Mouse (Mus musculus) gastrocnemius, adult 2 months (tissue): ENCODE measurements around the gene Rassf4. TPM values are rescaled to one million over a fixed set of nuclear protein-coding genes. Genes with fewer than 3 reads are reported as not detected.
A peak's percentile ranks its signal among the peaks of the same experiment; 100 is the strongest.

Experiments
- DNase-seq: peaks from one replicate; pipeline ENCODE4 v3.0.0; 2022
- H3K27ac ChIP-seq: fragments of 200-600 bp; 2 replicates; pipeline ENCODE4 v1.8.1; 2022; ENCODE audit warnings: mild to moderate bottlenecking
- H3K4me3 ChIP-seq: fragments of 200-600 bp; 2 replicates; pipeline ENCODE4 v1.8.1; 2022; ENCODE audit warnings: mild to moderate bottlenecking, moderate library complexity
- CTCF ChIP-seq: fragments of 200-600 bp; IDR thresholded peaks from 2 replicates; pipeline ENCODE4 v1.8.1; 2022; ENCODE audit warnings: antibody characterized with exemption, mild to moderate bottlenecking, moderate library complexity
- intact Hi-C: fragments of 180-260 bp; cut with DNase I; formaldehyde crosslinking; loops from one replicate; pipeline ENCODE4 v1.15.1; 2025
- long read RNA-seq, 2 experiments: library from polyadenylated mRNA; stranded (forward); transcript quantifications; one replicate each; pipeline ENCODE4 v2.0.0; 2021
- total RNA-seq, 2 experiments: library from RNA; stranded (reverse); gene quantifications; 2 replicates each; pipeline ENCODE4 v1.2.3; 2021

Rassf4 gene
- 1 to 10 TPM; 1.7 to 2.3 TPM for total RNA-seq
- long read RNA-seq, experiment 1, partial matches to known transcripts, result 0 of 2 reads
- long read RNA-seq, experiment 1, other reads (novel, unspliced or antisense), result 2 of 2 reads
- long read RNA-seq, experiment 2, result 0 reads

DNA sequence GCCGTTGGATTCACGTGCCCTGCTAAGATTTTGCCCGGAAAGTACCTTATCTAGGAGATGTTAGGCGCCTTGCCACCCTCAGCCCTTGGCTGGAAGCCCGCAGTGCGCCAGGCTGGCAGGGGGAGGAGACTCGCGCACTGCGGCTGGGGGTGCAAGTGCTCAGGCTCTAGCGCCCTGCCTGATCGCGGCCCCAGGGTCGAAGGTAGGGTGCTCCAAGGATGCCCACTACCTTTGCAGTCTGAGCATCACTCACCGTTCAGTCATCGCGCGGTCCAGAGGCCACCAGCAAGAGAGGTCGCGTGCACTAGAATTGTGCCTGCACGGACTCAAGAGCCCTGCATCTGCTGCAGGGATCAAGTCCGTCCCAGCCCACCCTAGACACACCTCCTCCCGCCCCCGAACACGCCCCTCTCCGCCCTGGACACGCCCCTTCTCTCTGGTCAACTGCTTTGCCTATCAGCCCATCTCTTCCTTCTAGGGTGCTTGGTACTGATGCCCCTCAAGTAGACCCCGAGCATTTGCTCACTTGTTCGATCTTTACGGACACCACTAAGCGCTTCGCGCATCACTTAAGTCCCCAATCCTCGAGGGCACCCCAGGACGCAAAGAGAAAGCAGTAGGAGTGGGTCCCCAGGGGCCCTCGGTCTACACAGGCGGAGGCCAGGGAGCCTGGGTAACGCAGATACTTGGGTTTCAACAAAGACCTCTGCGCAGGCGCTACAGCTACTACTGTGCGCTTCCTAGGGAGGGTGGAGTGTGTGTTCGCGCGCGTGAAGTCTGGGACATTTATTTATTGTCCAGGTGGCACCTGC, at the start of gene Rassf4:
Gene Rassf4, minus strand, starts transcription at position 482 of the 812 bp plus-strand sequence.
- Histone ChIP-seq H3K27ac (peak within 1 kb of the TSS; percentile 72), H3K4me3 (peak within 1 kb of the TSS; percentile 74)
- peak; percentile 88 for DNase-seq
- intact Hi-C loops, result no loop called here
- no peak for TF ChIP-seq CTCF

DNA sequence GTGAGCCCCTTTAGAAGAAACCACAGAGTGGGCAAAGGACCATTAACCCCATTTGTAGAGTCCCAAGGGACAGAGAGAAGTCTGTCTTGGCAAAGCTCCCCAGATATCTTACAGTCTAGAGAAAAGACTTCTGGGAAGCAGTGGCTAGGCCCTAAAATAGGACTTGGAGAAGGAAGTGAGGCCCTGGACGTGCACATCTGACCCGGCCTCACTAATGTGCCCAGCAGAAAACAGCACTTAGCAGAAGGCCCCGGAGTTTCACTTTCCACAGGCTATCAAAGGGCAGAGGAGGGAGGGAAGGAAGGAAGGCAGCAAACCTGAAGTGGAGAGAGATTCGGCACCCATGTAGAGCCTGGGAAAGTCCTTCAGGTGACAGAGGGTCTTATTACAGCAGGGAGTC, 45.2 kb upstream of the Rassf4 start:
- Histone ChIP-seq H3K4me3 (no peak overlapping the region), H3K27ac (no peak overlapping the region; the same call in 1 of the 2 replicates)
- TF ChIP-seq CTCF, result no peak
- DNase-seq, result peak; percentile 28
- intact Hi-C loops, result no loop called here

DNA sequence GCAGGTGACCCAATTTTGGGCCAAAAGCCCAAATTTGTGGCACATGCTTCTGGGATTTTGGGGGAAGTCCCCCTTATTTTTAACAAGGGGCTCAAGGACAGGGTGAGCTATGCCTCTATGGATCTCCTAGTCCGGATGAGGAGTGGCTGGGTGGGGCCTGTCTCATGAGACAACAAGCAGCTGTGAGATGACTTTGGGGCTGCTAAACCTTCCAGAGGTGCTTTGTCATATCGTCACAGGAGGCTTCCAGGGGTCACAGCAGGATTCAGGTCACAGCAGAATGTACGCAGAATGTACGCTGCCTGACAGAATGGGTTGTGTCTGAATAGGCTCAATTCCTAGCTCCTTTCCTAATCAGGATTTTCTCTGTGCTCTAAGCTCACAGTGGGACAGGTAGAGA, 44.6 kb upstream of the Rassf4 start:
- no peak overlapping the region for H3K27ac ChIP-seq
- TF ChIP-seq CTCF, result no peak
- intact Hi-C loops, result no loop called here

DNA sequence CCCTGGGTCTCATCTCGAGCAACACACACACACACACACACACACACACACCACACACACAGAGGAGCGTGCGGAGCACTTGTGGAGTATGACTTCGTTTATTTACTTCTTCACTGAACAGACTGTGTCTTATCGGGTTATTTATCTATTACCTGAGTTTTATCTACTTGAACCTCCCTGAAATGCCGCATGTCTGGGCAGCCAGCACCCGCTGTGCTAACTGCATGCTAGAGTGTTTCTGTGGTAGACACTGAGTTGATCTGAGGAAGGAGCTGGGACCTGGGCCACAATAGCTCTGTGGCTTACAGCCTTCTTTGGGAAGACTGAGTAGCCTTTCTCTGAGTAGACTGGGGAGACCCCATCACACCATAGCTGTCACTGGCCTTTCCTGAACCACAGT, 44.1 kb upstream of the Rassf4 start:
- Histone ChIP-seq H3K4me3 (no peak overlapping the region), H3K27ac (no peak overlapping the region)
- TF ChIP-seq CTCF, result no peak
- intact Hi-C loops, result no loop called here
- DNase-seq, result no peak

More for the DNA sequence above, 44.6 kb upstream of the Rassf4 start:
- no peak for DNase-seq
- H3K4me3 ChIP-seq, result no peak overlapping the region

DNA sequence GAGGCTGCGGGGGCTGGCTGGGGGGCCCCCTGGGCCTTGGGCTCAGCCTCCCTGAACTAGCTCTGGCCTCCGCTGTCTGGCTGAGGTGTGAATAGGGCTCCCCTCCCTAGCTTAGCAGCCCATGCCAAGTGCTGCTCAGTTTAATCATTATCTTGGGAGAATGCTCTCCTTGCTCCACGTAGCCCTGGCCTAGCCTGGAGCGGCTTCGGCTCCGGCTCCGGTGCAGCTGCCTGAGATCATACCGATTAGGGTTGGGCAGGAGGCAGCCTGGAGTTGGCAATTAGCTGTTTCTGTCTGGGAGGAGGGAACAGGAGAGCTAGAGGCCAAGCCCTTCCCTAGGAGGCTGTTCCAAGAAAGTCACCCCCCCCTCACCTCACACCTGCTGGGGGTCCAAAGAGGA, 42.9 kb upstream of the Rassf4 start, which contains the start of gene Tmem72:
Gene Tmem72, minus strand, starts transcription at position 248 of the 400 bp plus-strand sequence.
- no peak for DNase-seq
- no peak within 1 kb of the TSS for H3K27ac ChIP-seq
- H3K4me3 ChIP-seq, result no peak within 1 kb of the TSS
- TF ChIP-seq CTCF, result no peak
- intact Hi-C loops, result no loop called here

DNA sequence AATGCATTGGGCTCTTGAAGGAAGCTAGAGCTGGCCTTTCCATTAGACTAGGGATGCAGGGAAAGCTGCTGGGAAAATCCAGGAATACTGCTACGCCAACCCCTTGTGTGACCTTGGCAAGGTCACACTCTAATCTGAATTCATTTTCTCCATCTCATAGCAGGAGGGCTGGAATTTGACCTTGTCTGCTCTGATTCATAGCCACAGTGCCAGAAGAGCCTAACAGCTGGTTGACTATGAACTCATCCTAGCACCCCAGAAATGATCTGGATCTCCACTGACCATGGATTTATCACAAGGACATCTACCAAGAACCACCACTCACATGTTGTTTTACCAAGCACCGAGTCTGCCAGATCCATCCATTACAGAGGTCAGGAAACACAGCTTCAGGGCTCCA, 41.4 kb upstream of the Rassf4 start:
- DNase-seq, result no peak
- intact Hi-C loops, result no loop called here
- Histone ChIP-seq H3K27ac (no peak overlapping the region), H3K4me3 (no peak overlapping the region)
- TF ChIP-seq CTCF, result no peak

DNA sequence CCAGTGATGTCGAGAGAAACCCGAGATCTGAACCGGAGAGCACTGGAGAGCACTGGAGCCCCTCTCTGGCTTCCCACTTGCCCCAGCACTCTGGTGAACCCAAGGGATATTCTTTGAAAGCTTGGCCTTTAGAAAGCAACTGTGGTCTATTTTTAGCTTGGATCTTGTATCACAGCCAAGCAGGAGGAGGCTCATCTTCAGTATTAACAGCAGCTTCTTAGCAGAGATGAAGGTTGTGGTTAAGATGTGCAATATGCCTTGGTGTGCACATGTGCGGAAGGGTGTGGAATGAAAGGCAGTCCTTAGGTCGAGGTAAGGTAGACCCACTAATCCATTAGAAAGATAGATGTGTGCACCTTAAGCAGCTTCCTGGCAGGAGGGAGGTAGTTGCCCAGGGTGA, 40.8 kb upstream of the Rassf4 start:
- intact Hi-C loops, result no loop called here
- Histone ChIP-seq H3K27ac (no peak overlapping the region), H3K4me3 (no peak overlapping the region)
- DNase-seq, result peak; percentile 29
- no peak for TF ChIP-seq CTCF

DNA sequence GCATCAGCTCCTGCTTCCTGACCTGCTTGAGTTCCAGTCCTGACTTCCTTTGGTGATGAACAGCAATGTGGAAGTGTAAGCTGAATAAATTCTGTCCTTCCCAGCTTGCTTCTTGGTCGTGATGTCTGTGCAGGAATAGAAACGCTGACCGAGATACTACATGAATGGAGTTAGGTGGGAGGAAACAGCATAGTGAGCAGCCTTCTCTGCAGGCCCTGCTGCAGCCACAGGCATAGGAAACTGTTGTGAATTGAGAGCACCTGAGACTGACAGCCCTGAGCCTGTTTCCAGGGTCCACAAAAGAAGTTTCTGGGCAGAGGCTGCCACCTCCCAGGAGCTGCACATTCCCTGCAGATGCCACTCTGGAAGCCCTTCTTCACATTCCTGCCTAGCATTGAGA, 40.2 kb upstream of the Rassf4 start:
- no peak overlapping the region for H3K4me3 ChIP-seq
- DNase-seq, result no peak
- no peak overlapping the region for H3K27ac ChIP-seq
- TF ChIP-seq CTCF, result no peak
- intact Hi-C loops, result no loop called here

DNA sequence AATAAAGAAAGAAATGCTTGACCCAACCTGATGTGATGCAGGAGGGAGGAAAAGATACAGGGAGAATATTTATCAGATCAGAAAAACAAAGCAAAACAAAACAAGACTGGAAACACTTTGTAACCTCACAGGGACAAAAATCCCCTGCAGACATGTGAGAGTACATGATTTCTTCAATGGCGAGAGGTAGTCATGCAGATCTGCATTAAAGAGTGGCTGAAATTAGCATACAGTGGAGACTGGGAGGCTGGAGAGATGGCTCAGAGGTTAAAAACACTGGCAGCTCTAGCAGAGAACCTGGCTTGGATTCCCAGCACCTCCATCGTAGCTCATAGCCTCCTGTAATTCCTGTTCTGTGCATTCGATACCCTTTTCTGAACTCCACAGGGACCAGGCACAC, 38.8 kb upstream of the Rassf4 start:
- Histone ChIP-seq H3K27ac (no peak overlapping the region), H3K4me3 (no peak overlapping the region)
- no peak for TF ChIP-seq CTCF
- DNase-seq, result no peak
- intact Hi-C loops, result no loop called here

DNA sequence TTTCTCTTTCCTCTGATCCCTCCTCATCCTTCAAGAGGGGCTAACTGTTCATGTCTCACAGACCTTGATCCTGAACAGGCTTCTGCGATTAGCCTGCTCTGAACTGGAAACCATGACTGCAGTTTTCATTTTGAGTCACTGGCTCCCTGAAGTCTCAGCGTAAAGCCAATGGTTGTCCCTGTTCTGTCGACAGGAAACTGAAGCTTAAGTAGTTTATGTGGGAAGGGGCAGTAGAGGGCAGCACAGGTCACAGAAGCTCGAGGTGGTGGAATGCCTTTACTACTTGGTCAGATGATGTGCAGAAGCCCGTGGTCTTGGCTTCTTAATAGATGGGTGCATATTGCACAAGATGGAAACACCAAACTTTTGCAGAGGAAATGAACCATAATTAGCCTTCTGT, 38.3 kb upstream of the Rassf4 start:
- TF ChIP-seq CTCF, result no peak; the same call in 1 of the 2 replicates
- intact Hi-C loops, result no loop called here
- H3K27ac ChIP-seq, result no peak overlapping the region

DNA sequence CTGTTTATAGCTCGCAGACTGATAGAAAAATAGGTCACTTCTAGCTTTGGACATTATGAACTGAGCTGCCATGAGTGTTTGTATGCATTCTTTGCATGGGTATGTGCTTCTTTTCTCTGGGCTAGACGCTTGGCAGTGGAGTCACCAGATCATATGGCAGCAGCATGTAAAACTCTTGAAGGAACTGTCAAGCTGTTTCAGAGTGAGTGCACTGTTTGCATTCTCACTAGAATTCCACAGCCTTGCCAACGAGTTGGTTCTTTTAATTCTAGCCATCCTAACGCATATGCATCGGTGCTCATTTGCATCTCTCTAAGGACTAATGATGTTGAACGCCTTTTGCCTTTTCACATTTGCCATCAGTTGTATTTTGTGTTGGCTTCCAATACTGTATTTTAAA, 30.6 kb upstream of the Rassf4 start:
- no peak for TF ChIP-seq CTCF
- no peak overlapping the region for H3K27ac ChIP-seq
- intact Hi-C loops, result no loop called here
- no peak for DNase-seq
- no peak overlapping the region for H3K4me3 ChIP-seq

More for the DNA sequence above, 38.3 kb upstream of the Rassf4 start:
- no peak for DNase-seq
- no peak overlapping the region for H3K4me3 ChIP-seq

DNA sequence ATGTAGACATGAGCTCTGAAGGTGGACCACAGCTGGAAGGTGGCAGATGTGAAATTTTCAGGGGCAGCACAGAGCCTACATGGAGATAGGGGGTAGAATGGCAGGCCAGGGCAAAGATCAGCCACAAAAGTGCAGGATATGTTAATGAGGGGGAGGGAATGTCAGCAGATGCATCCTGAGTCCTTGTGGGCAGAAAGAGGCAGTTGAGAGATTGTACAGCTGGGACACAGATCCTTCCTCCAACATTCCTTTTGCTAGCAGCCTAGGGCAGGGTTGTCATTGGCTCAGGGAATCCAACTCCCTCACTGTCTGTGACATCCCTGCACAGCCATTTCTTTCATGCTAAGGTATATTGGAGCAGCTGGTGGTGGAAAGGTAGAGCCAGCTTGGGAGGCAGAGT, 27.1 kb upstream of the Rassf4 start:
- no peak overlapping the region for H3K27ac ChIP-seq
- intact Hi-C loops, result no loop called here
- TF ChIP-seq CTCF, result no peak
- H3K4me3 ChIP-seq, result no peak overlapping the region
- DNase-seq, result no peak

DNA sequence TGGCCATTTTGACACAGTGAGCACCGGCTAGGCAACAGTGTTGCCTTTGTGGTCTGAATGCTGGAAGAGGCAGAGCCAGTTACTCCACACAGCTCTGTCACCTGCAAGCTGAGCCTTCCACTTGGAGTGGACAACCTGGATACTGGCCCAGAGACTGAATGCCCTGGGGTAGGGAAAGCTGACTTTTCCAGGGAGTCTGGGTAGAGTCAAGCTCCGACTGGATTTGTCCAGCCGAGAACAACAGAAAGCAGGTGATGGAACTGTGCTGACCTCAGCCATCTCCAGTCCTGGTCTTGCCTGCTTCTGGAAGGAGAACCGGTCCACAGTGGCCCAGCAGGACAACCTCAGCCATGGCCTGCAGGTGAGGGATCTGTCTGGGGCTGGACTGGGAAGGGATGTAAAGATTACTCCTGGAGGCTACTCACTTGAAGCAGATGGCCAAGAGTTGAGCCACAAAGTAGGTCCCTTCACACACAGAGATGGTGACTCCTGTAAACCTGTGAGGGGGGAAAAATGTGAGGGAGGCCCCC, 24.2 kb upstream of the Rassf4 start:
- intact Hi-C loops, result loop anchor here (1.0 kb wide), 1 partner anchor 44 kb away; no protein-coding TSS in a partner anchor
- TF ChIP-seq CTCF, result no peak
- H3K4me3 ChIP-seq, result no peak overlapping the region
- no peak overlapping the region for H3K27ac ChIP-seq
- DNase-seq, result no peak
